Mouse (Mus musculus) ovary, postnatal 14 days (tissue): ENCODE results near the gene Zfp541.

ENCODE experiments used
- DNase-seq: peaks from one replicate; pipeline ENCODE4 v3.0.0; 2022; ENCODE audit warnings: low spot score

Gene Zfp541

GRCm38 (mm10) chr7:16044531-16044930, 17.1 kb upstream of the Zfp541 start:
- no peak for DNase-seq

GRCm38 (mm10) chr7:16045538-16045937, 16.1 kb upstream of the Zfp541 start:
- DNase-seq: no peak

- DNase-seq: peak; percentile 28
Measured at GRCm38 (mm10) chr7:16046101-16046480, 15.5 kb upstream of the Zfp541 start.

GRCm38 (mm10) chr7:16046481-16047337, 14.9 kb upstream of the Zfp541 start:
- DNase-seq: peak; percentile 63

GRCm38 (mm10) chr7:16047338-16048146, 14.1 kb upstream of the Zfp541 start, which contains the start of gene Bicra:
Bicra (minus strand) TSS chr7:16047921.
- peak; percentile 83 for DNase-seq

- peak; percentile 98 for DNase-seq
Measured at GRCm38 (mm10) chr7:16048164-16048564, 13.4 kb upstream of the Zfp541 start.

- no peak for DNase-seq
Measured at GRCm38 (mm10) chr7:16048675-16049575, 12.7 kb upstream of the Zfp541 start.

GRCm38 (mm10) chr7:16049576-16049915, 12.1 kb upstream of the Zfp541 start:
- no peak for DNase-seq

- no peak for DNase-seq
Measured at GRCm38 (mm10) chr7:16050600-16050999, 11.0 kb upstream of the Zfp541 start.

- DNase-seq: peak; percentile 63
Measured at GRCm38 (mm10) chr7:16051883-16052595, 9.6 kb upstream of the Zfp541 start.

GRCm38 (mm10) chr7:16052684-16053083, 8.9 kb upstream of the Zfp541 start:
- DNase-seq: peak; percentile 94

GRCm38 (mm10) chr7:16053105-16053504, 8.5 kb upstream of the Zfp541 start:
- no peak for DNase-seq

- no peak for DNase-seq
Measured at GRCm38 (mm10) chr7:16054966-16055365, 6.6 kb upstream of the Zfp541 start.

- no peak for DNase-seq
Measured at GRCm38 (mm10) chr7:16055665-16056064, 5.9 kb upstream of the Zfp541 start.

GRCm38 (mm10) chr7:16056459-16057135, 5.0 kb upstream of the Zfp541 start:
- no peak for DNase-seq

GRCm38 (mm10) chr7:16057136-16057534, 4.5 kb upstream of the Zfp541 start:
- DNase-seq: no peak

- no peak for DNase-seq
Measured at GRCm38 (mm10) chr7:16062099-16062420, 446 bp downstream of the Zfp541 start.

- DNase-seq: no peak
Measured at GRCm38 (mm10) chr7:16063490-16063889, 1.9 kb downstream of the Zfp541 start.

- DNase-seq: no peak
Measured at GRCm38 (mm10) chr7:16070846-16071245, 9.2 kb downstream of the Zfp541 start.

- no peak for DNase-seq
Measured at GRCm38 (mm10) chr7:16071906-16072305, 10.3 kb downstream of the Zfp541 start.

- no peak for DNase-seq
Measured at GRCm38 (mm10) chr7:16079947-16080346, 18.3 kb downstream of the Zfp541 start.
